Mouse (Mus musculus): ENCODE data around the gene Bola2. TPM values are rescaled to one million over a fixed set of nuclear protein-coding genes. Genes with fewer than 3 reads are reported as not detected.

Bola2 gene
- total RNA-seq, 1 experiment from 2014 or later, result 83.3 TPM

DNA sequence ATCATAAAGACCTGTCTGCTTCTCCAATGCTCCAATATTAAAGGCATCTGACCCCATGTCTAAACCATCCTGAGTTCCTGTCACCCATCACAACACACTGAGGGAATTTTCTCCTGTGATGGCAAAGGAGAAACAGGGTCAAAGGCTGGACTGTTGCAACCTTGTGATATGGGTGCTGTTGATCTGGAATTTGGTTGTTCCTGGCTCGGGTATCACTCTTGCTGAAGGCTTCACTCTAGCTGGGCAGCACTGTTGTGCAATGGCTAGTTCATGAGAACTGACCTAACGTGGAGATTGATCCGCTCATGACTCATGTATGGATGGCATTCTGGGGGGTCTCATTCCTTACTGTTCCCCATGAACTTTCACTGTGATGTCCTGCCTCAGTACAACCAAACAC is 6.2 kb upstream of the Bola2 start:
- no peak for DNase-seq

DNA sequence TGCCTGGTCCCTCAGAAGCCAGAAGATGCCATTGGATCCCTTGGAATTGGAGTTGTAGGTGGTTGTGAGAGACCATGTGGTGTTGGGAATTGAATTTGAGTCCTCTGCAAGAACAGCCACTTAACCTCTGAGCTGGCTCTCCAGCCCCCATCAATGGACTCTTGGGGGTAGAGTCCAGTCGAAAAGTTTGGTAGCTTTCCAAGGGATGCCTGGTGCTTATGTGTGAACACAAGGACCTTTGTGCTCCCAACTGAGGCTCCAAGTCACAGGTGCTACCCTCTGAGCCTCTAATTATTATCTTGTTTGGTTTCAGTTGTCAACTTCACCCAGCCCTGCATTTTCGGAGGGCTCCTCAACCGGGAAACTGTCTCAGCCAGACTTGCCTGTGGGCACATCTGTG is 4.5 kb upstream of the Bola2 start:
- no peak for DNase-seq

DNA sequence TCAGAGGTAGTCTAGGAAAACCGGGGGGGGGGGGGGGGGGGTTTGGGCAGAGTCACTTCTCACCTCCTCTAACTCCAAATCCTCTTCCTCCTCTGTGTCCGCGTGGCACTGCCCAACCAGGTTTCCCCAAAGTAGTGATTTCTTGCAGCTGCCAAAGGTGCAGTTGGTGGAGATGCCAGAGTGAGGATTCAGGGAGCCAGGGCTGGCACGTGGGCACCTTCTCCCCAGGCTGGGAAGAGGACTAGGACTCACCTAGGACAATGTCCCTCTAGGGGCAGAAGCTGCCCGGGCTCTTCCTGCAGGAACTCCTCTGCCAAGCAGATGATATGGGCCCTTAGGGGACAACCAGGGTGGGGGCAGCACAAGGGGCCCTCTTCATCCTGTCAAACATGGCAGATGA is 3.5 kb upstream of the Bola2 start:
- DNase-seq, result no peak

DNA sequence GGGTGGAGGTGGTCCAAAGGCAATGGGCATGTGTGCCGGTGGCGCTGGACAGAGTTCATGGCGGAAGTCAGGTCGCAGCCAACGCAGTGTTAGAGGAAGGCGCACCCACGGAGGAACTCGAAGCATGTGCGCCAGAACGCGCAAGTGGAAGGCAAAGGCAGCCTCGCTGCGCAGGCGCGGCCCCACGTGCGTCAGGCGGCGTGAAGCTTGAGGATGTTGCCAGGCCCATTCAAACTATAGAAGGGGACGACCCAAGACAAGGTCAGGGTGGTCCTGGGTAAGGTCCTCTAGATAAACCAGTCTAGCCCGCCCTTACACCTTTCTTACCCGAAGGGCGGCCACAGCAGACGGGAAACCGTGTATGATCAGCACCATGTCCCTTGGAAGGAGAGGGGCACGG is 2.8 kb upstream of the Bola2 start:
- no peak for DNase-seq

DNA sequence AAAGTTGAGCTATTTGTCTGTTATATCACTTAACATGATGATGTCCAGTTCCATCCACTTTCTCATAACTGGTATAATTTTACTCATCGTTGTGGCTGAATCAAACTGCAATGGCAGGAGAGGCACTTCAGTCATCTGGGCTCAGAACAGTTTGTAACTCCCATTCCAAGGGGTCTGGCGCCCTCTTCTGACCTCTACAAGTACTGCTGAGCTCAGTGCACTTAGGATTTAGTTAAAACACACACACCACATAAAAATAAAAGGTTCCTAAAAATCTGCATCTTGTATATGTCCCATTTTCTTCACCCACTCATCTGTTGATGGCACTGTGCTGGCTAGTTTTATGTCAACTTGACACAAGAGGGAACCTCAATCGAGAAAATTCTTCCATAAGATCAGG is 1.9 kb upstream of the Bola2 start:
- peak; percentile 81 for DNase-seq

DNA sequence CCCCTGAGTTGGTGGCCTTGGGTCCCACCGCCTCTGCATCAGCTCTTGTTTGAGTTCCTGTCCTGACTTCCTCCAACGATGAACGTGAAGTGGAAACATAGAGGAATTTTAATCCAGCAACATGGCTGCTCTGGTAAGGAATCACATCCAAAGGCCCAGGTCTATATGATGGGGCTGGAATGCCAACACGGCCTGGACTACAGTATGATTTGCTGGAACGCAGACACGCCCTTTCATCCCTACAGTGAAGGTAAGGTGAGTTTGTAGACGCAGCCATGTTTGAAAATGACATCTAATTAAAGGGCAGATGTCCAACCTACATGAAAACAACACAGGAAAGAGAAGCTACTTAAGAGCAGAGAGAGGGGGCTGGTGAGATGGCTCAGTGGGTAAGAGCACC is 1.4 kb upstream of the Bola2 start:
- DNase-seq, result no peak

DNA sequence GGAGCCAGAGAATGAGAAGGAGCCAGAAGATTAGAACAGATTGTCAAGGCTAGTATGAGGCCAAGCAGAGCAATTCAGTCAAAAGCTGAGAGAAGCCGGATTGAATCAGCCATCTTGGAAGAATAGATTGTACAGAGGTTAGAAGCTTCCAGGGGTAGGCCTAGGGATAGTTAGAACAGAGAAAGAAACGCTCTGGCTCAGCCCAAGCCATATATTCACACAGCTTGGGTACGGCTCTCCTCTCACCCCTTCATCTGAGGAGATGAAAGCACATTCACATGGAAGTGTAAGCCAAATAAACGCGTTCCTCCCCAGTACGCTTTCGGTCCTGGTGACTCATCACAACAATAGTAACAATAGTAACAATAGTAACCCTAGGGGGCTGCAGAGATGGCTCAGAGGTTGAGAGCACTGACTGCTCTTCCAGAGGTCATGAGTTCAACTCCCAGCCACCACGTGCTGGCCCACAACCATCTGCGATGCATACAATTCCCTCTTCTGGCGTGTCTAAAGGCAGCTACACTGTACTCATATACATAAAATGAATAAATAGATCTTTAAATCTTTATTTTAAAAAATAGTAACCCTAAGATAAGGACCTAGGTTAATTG is 655 bp upstream of the Bola2 start:
- no peak for DNase-seq

DNA sequence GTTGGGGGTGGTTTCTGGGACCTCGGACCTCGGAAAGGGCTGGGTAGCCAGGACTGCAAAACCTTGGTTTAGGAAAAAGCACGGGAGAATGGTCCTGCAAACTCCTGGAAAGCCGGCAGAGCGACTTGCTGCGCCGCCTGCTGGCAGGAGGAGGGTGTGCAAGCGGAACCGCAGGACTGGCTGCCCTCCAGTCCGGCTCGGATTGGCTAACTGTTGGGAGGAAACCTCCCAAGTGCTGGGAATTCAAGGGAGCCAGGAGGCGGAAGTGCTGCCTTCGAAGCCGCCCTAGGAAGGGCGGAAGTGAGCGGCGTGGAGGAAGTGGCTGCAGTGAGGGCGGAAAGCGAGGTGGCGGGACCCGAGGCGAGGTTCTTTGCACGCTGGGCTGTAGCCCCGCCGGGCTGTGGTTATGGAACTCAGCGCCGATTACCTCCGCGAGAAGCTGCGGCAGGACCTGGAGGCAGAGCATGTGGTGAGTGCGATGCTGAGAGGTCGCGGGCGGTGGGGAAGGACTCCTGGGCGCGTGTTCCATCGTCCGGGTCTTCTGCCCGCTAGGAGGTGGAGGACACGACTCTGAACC is 518 bp downstream of the Bola2 start, which contains the start of gene Slx1b:
Gene Slx1b (minus strand): TSS at position 154 of the 577 bp plus-strand sequence.
- peak; percentile 93 for DNase-seq

DNA sequence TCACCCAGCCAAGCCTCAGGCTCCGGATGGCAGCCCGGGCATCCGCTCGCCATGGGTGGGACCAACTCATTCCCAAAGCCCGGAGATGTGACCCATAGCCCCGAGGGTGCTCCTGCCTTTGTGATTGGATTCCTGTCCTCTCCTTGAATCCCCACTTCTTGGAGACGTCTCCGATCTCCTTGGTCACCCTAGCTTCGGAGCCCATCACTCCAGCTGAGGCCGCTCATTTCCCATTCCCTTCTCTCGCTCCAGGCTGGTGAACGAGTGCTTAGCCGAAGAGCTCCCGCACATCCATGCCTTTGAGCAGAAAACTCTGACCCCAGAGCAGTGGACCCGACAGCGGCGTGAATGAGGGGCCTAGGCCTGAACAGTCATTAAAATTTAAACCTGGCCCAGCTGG is 1.1 kb downstream of the Bola2 start:
- DNase-seq, result no peak

DNA sequence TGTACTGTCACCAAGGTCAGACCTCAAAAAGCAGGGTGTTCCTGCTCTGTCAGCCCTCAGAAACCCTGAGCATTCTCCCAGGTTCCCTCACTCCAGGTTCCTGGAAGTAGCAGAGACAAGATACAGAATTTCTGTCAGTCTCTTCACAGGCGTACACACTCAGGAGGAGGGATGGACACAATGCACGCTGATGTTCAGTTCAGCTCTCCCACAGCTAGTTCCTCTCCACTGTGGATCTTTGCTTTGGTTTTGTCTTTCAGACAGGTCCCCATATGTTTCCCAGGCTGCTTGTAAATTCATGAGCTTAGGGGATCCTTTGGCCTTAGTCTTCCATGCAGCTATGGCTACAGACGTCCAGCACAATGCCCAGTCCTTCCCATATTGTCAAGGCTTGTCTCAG is 1.7 kb downstream of the Bola2 start:
- no peak for DNase-seq

DNA sequence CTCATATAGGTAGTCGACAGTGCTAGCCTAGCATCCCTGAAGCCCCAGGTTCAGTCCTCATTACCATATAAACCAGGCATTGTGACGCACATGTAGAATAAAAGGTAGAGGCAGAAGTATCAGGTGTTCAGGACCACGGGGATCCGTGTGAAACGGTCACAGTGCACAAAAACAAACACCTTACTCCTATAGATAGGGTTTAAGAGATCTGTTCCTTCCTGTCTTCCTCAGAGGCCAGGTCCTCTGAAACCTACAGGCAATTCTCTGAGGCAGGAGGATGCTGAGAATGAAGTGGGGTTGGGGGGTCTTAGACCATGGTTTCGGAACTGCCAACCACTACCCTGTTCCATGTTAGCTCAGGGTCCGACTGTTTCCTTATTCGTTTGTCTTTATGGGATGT is 2.6 kb downstream of the Bola2 start:
- DNase-seq, result no peak

DNA sequence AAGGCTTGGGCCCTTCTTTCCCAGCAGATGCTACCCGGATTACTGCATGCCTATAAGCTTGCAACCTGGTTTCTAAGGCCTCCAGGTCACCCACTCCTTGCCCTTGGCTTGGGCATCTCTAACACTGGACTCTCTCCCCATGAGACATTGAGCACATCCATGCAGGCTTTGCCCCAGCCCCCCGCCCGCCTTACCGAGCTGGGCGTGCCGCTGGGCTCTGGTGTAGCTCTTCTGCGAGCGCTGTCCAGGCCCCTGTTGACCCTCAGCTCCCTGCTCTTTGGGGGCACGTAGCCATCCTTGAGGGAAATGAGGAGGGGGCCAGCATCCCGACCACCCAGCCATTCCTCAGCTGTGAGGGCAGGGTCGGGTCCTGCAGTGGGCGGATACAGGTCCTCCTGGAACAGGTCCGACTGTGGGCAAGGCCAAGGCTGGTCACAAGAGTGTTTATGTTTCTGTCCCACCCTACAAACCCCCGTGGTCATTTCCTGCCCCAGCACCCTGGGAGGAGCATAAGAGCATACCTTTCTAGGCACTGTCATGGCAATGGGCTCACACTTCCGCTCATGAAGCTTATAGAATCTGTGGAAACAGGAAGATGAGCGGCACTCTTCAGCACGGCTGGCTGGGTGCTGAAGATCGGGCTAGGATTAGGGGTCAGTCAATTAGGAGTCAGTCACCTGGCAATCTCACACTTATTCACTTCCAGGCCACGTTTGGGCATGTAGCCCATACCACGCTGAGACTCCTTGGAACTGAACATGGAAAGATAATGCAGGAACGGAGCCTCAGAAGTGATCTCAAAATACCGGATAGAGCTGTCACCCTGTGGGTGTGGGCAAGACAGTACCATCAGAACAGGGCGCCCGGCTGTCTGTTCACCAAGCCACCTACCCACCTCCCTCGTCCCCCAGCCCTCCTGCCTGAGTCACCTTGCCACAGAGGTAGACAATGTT is 5.1 kb downstream of the Bola2 start:
- DNase-seq, result no peak

DNA sequence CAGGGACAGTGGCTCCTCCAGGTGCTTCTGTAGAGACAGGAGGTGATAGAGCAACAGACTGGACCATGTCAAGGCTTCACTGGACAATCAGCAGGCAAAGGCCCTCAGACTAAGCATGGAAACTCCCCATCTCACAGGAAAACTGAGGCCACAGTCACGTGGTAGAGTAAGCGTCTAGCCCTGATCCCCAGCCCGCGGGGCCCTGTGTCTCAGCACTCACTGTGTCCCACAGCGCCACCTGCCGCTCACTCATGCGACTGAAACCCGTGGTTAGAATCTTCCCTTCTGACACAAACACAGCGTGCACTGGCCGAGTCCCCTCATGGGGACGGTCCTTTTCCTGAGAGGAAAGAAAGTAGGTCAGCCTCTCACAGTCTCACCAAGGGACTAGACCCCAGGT is 5.9 kb downstream of the Bola2 start:
- peak; percentile 90 for DNase-seq

DNA sequence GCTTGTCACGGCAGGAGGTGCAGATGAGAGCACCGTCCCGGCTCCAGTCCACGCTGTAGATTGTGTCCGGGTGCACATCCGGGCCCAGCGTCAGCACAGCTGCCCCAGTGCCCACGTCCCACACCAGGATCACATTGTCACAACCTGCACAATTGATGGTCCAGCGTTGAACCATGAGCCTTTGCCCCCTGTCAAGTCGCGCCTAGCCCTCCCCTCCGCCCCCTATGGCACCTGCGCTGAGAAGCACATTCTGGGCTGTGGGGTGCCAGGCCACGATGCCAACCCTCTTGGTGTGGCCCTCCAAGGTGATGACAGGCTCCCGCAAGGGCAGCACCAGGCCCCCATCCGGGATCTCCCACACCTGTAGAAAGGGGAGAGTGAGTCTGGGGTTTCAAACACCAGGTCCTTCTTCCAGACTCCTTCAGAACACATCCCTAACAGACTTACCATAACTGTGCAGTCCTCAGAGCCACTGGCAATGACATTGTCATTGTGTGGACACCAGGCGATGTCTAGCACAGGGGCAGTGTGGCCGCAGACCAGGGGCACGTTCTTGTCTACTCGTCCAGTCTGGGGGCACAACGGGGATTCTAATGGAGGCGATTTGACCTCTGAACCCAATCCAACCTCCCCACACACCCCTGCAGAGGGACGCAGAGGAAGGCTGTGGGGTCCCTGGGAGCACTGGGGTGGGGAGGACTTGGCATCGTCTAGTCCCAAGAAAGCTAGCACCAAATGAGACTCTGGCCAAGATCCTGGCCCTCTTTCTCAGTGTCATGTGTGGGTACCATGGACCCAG is 6.6 kb downstream of the Bola2 start:
- DNase-seq, result no peak

DNA sequence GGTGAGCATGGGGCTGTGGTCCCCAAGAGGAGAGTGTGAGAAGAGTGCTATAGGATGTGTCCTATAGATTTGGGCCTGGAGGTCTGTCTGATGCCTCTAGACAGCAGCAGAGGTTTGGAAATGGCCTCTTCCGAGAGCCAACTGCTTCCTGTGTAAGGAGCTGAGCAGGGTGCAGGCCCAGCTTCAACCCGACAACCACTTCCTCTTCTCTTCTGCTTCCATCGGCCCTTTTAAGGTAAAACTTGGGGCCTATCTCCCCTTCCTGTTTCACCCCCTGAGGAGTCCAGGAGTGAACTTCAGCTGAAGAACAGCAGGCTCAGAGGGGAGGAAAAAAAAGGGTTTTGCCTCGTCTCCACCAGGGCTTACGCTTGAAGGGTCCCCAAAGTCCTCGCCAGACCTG is 7.2 kb downstream of the Bola2 start:
- no peak for DNase-seq

DNA sequence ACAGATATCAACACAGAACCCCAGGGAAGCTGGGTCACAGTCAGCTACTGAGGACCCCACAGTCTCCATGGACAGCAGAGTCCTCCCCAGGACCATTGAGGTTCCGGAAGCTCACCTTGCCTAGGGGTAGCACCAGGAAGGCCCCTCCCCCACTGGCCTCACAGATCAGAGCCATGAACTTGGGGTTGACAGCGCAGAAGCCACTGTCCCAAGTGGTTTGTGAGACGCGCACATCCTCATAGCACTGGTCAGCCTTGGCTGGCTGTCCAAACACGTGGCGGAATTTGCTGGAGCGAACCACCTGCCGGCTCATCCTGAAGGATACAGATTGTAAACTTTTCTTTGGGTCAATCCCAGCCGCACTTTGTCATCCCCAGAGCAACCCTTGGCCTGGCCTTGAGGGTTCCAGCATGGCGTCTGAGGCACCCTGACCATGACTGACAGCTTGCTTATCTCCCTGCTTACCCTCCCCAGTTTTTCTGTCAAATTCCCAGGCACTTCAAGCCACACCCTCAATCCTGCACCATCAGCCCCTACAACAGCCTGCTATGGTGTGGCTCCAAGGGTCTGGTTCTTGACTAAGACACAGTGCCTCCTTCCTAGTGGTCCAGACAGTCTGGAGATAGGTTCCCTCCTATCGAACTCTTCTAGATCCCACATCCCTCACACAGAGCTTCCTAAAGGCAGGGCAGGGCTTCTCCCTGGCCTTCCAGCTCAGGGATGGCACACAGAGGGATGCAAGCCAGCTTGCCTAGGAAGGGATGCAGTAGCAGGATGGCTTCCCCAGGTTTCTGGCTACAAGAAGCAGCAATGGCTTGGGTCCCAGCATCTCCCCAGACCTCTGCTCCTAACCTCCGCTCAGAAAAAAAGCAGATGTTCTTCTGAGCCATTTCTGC is 7.9 kb downstream of the Bola2 start:
- DNase-seq, result no peak

DNA sequence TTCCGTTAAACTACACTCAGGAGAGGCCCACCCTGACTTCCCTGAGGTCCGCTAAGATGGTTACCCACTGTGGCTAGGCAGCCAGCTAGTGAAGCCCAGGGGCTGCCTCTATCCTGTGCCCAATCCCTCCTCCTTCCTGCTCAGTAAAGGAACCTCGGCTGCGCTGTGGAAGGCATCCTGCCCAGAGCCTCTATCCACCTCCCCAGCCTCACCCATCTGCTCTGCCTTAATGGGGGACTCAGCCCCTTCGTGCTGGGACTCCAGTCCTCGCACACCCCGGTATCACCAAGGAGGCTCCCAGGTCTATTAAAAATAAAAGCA is 8.5 kb downstream of the Bola2 start:
- DNase-seq, result no peak

DNA sequence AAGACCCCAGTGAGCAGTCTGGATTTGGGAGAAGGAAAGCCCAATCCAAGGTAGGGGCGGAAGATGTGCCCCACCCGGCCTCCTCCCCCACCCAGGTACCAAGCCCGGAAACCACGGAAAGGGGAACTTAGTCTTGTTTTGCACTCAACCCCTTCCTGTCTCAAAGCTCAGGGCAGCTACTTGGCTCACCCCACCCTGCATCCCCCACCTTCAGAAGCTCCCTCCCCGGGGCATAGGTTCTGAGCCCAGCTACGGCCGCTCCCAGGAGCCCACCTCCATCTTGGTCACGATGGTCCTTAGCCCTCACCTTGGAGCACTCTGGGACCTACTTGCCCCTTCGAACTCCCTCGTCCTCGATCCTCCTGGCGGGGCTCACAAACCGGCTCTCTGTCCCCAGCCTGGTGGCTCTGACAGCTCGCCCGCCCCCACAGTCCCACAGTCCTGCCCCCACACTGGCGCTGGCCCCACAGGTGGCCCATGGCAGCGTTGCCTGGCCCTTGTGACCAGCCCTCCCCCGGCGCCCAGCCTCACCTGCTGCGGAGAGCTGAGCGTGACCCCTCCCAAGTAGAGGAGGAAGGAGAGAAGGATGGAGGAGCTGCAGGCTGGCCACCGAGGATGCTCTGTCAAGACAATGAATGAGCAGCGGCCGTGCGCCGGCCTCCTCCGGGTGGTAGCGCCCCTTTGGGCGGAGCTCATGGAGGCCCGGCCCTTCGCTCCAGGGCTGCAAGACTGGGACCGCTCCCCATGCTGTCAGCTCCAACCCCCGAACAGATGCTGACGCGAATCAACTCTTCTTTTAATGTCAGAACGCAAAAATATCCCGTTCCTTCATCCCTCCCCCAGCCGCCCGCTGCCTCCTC is 9.2 kb downstream of the Bola2 start:
- DNase-seq, result peak; percentile 75

DNA sequence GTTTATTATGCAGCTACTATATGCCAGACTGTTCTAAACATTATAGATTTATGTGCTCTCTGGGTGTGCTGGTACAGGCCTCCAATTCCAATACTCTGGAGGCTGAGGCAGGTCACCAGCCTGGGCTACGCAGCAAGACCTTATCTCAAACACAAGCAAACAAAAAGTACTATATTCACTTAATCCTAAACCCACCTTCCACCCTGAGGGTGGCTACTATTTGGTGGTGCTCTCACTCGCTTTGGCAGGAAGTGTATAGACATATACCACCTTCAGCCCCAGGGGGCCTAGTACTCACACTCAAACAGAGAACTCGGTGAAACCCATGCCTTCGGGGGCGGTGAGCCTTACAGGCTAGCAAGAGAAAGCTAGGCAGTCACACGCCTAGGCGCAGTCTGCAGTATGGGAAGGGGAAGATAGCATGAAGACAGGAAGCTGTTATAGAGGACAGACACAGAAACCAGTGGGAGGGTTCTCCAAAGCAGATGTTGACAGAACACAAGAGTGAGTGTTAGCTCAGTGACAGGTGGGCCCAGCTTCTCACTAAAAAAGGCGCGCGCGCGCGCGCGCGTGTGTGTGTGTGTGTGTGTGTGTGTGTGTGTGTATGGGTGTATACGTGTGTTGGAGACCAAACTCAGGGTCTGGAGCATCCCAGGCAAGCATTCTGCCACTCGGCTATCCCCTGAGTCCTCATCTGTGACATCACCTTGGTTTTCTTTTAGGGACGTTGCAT is 12.4 kb downstream of the Bola2 start, which contains the start of gene Coro1a:
Gene Coro1a (minus strand): TSS at position 346 of the 733 bp plus-strand sequence.
- no peak for DNase-seq
